Comparison of ENCODE assay signal across 16 mouse cellular contexts in genomic region chr19:25386679-25387470, GRCm38 (mm10).
A peak's percentile ranks its signal among the peaks of the same experiment; 100 is the strongest.
DNase-seq lines count a peak whose midpoint lies in the region; ATAC-seq and TF ChIP-seq lines count a peak whose summit lies in the region.
"Had no signal": no experiment of that assay in that cellular context is flagged by ENCODE, and none has a peak within 500 bp of the region (broad histone marks: within the 10 kb centered on the region; RNA-seq: fewer than 3 reads in every experiment).

No protein-coding gene starts in this region.

- intact Hi-C loops in heart, postnatal 36 days (cut with DNase I), result no loop called here

- H3K4me1 ChIP-seq in E14TG2a.4 (replicated peaks; ENCODE audit: low read depth, low read length), result peaks cover 46% of the 10 kb centered on the region
- H3K4me1 ChIP-seq in heart, embryonic 11.5 days (ENCODE audit: control insufficient read depth, insufficient read depth, low read length), result peaks cover 44% of the 10 kb centered on the region
- peaks cover 14% of the 10 kb centered on the region for H3K4me1 ChIP-seq in hindbrain, embryonic 13.5 days (replicated peaks)

- H3K4me3 ChIP-seq in E14TG2a.4 (replicated peaks; ENCODE audit: low read length), result peak overlapping the region; percentile 35; the same call in 1 of the 2 replicates
- no peak overlapping the region for H3K4me3 ChIP-seq in heart, embryonic 11.5 days (ENCODE audit: low read depth, low read length)
- no peak overlapping the region for H3K4me3 ChIP-seq in hindbrain, embryonic 13.5 days
- H3K4me3 ChIP-seq: lung, embryonic 15.5 days; midbrain, embryonic 13.5 days; stomach, embryonic 15.5 days had no signal

- H3K4me2 ChIP-seq in heart, embryonic 11.5 days, result peak overlapping the region; percentile 43
- H3K4me2 ChIP-seq in hindbrain, embryonic 13.5 days, result no peak overlapping the region
- H3K4me2 ChIP-seq: lung, embryonic 15.5 days; midbrain, embryonic 13.5 days; stomach, embryonic 15.5 days had no signal

- H3K36me3 ChIP-seq in E14TG2a.4 (ENCODE audit: insufficient read depth, low read length), result no peaks in the 10 kb centered on the region
- H3K36me3 ChIP-seq in heart, embryonic 11.5 days (ENCODE audit: control insufficient read depth, insufficient read depth, low read length), result no peaks in the 10 kb centered on the region; the same call in 1 of the 2 replicates
- H3K36me3 ChIP-seq in hindbrain, embryonic 13.5 days, result no peaks in the 10 kb centered on the region
- H3K36me3 ChIP-seq: lung, embryonic 15.5 days; midbrain, embryonic 13.5 days; stomach, embryonic 15.5 days had no signal

- 0 out of 2 replicates have a peak overlapping the region, but pooled peaks have one; percentile 16 for H3K9ac ChIP-seq in heart, embryonic 11.5 days (ENCODE audit: low read depth, low read length)
- H3K9ac ChIP-seq in hindbrain, embryonic 13.5 days, result no peak overlapping the region
- H3K9ac ChIP-seq: forebrain, postnatal 0 days; lung, embryonic 15.5 days; midbrain, embryonic 13.5 days; stomach, embryonic 15.5 days had no signal

- peak overlapping the region; percentile 69 for H3K27ac ChIP-seq in heart, embryonic 11.5 days (ENCODE audit: low read depth, low read length)
- no peak overlapping the region for H3K27ac ChIP-seq in hindbrain, embryonic 13.5 days
- H3K27ac ChIP-seq: lung, embryonic 15.5 days; midbrain, embryonic 13.5 days; stomach, embryonic 15.5 days had no signal

- TF ChIP-seq CTCF in E14TG2a.4 (conservative IDR thresholded peaks at IDR 0.05; ENCODE audit: low read length), result no peak

- 44% methylated on average over 16 of the region's 16 CpGs for WGBS in heart, embryonic 11.5 days (ENCODE audit: insufficient replicate concordance)
- WGBS in hindbrain, embryonic 13.5 days, result 85% methylated on average over 16 of the region's 16 CpGs

- no peak for ATAC-seq in heart, embryonic 11.5 days (replicated peaks; ENCODE audit: insufficient number of reproducible peaks, low FRiP score, low TSS enrichment)
- no peak for ATAC-seq in hindbrain, embryonic 13.5 days (ENCODE audit: low FRiP score)
- ATAC-seq: forebrain, postnatal 0 days; inflammation-experienced regulatory T-cells, adult 6 months; midbrain, embryonic 13.5 days had no signal

- H3K9me3 ChIP-seq in E14TG2a.4 (ENCODE audit: low read length), result no peaks in the 10 kb centered on the region
- no peaks in the 10 kb centered on the region for H3K9me3 ChIP-seq in heart, embryonic 11.5 days (replicated peaks; ENCODE audit: control insufficient read depth, low read length)
- no peaks in the 10 kb centered on the region for H3K9me3 ChIP-seq in hindbrain, embryonic 13.5 days
- H3K9me3 ChIP-seq: lung, embryonic 15.5 days; midbrain, embryonic 13.5 days; stomach, embryonic 15.5 days had no signal

- DNase-seq in gastrocnemius, adult 18-20 months (ENCODE audit: low spot score), result peak; percentile 23
- DNase-seq in gastrocnemius, postnatal 10 days, result no peak
- DNase-seq in heart, postnatal 36 days, result peak; percentile 45
- no peak for DNase-seq in layer of hippocampus, adult 9-10 months (ENCODE audit: low spot score)
- DNase-seq in layer of hippocampus, adult 18-20 months (ENCODE audit: low spot score in 2 of 2), result no peak
- DNase-seq: cerebellum, postnatal 14 days; forebrain, postnatal 0 days; gastrocnemius, postnatal 36 days; left cerebral cortex, postnatal 4 days had no signal

- no peaks in the 10 kb centered on the region for H3K27me3 ChIP-seq in E14TG2a.4 (ENCODE audit: insufficient read depth, low read length)
- H3K27me3 ChIP-seq in heart, embryonic 11.5 days (ENCODE audit: control insufficient read depth, insufficient read depth, low read length), result no peaks in the 10 kb centered on the region
- H3K27me3 ChIP-seq in hindbrain, embryonic 13.5 days, result no peaks in the 10 kb centered on the region
- H3K27me3 ChIP-seq: lung, embryonic 15.5 days; midbrain, embryonic 13.5 days; stomach, embryonic 15.5 days had no signal

Comparison
In these comparisons a context has a peak if more than half of its experiments do, and no peak if none do; other contexts are left out.
1. DNase-seq: peak in gastrocnemius, adult 18-20 months (single experiment) and heart, postnatal 36 days (2 of 2); none in gastrocnemius, postnatal 10 days (single experiment), layer of hippocampus, adult 9-10 months (single experiment) and layer of hippocampus, adult 18-20 months (0 of 2).